Mouse (Mus musculus) heart, embryonic 14.5 days (tissue): ENCODE results near the gene Polrmt. TPM values are rescaled to one million over a fixed set of nuclear protein-coding genes. Genes with fewer than 3 reads are reported as not detected.

Experiments used
- ATAC-seq: fragments of 200-750 bp; cut with Nextera tagmentation; 2 replicates; pipeline ENCODE4 v1.8.0; 2017; ENCODE audit warnings: low read depth, moderate TSS enrichment; ENCODE audit not compliant: insufficient number of reproducible peaks, insufficient read depth, low FRiP score
- H3K27ac ChIP-seq, 2 experiments: fragments of 200-500 bp in 1 of 2; fragments of 300-500 bp in 1 of 2; sonication (generic) in 1 of 2; replicated peaks in 1 of 2; 2 replicates each; pipeline ENCODE4 v1.5.1; 2012 to 2014; ENCODE audit warnings: low read depth in 2 of 2, low read length in 2 of 2, control low read depth in 1 of 2, mild to moderate bottlenecking in 1 of 2, mixed read lengths in 1 of 2; ENCODE audit not compliant: control insufficient read depth in 1 of 2, insufficient read depth in 1 of 2
- H3K27me3 ChIP-seq: fragments of 300-500 bp; sonication (generic); 2 replicates; pipeline ENCODE4 v1.6.1; 2014; ENCODE audit warnings: mild to moderate bottlenecking, low read length, control low read depth; ENCODE audit not compliant: control insufficient read depth, insufficient read depth
- H3K36me3 ChIP-seq: fragments of 300-500 bp; sonication (generic); 2 replicates; pipeline ENCODE4 v1.6.1; 2014; ENCODE audit warnings: mild to moderate bottlenecking, control low read depth, low read length, mixed read lengths; ENCODE audit not compliant: control insufficient read depth, insufficient read depth
- H3K4me1 ChIP-seq, 2 experiments: fragments of 200-500 bp in 1 of 2; fragments of 300-500 bp in 1 of 2; sonication (generic) in 1 of 2; 2 replicates each; pipeline ENCODE4 v1.6.1; 2012 to 2014; ENCODE audit warnings: low read length in 2 of 2, control low read depth in 1 of 2, mixed read lengths in 1 of 2; ENCODE audit not compliant: control insufficient read depth in 2 of 2, insufficient read depth in 2 of 2
- H3K4me2 ChIP-seq: fragments of 300-500 bp; sonication (generic); 2 replicates; pipeline ENCODE4 v1.6.1; 2014; ENCODE audit warnings: mild to moderate bottlenecking, low read length
- H3K4me3 ChIP-seq, 2 experiments: fragments of 200-500 bp in 1 of 2; fragments of 300-500 bp in 1 of 2; sonication (generic) in 1 of 2; 2 replicates each; pipeline ENCODE4 v1.5.1; 2012 to 2014; ENCODE audit warnings: low read length in 2 of 2, mild to moderate bottlenecking in 2 of 2, control low read depth in 1 of 2, low read depth in 1 of 2, moderate library complexity in 1 of 2; ENCODE audit not compliant: control insufficient read depth in 1 of 2, insufficient read depth in 1 of 2
- H3K9ac ChIP-seq: fragments of 300-500 bp; sonication (generic); 2 replicates; pipeline ENCODE4 v1.6.1; 2014; ENCODE audit warnings: mild to moderate bottlenecking, low read length
- H3K9me3 ChIP-seq: fragments of 300-500 bp; sonication (generic); 2 replicates; pipeline ENCODE4 v1.6.1; 2016; ENCODE audit warnings: low read length, control low read depth; ENCODE audit not compliant: control insufficient read depth
- WGBS: fragments of 180-500 bp; shearing (Covaris S2); extraction: QIAGEN DNeasy Blood & Tissue Kit; methylation state at CpG from one replicate; pipeline ENCODE4 v1.1.7; 2014; 5-methylcytosine and 5-hydroxymethylcytosine counted together
- polyA plus RNA-seq: library from polyadenylated mRNA; unstranded; fragments of >200 nt; fragmentation: Nextera tagmentation; extraction: Ambion mirVana; gene quantifications from 2 replicates; pipeline ENCODE4 v1.2.1, GENCODE M21; 2014

Polrmt gene
- polyA plus RNA-seq, 1 experiment from 2014 or later, result 27.4 TPM

DNA sequence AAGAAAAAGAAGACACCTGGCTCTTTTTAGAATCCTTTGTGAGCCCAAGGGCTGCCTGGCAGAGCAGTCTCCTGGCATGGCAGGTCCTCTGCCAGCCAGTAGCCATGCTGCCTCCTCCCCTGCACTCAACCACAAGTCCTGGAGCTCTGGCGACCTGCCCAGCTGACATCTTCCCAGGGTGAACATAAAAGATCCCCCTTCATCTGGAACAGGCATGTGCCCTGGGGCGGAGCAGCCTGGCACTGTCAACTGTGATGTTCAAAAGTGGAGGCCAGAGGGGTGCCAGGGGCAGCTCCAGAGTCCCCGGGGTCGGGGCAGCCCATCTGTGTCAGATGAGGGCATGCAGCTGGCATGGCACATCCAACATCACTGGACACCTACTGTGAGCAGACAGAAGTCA is 31.4 kb downstream of the Polrmt start:
- Histone ChIP-seq H3K36me3 (peaks cover 22% of the 10 kb centered on the region), H3K9me3 (no peaks in the 10 kb centered on the region), H3K9ac (no peak overlapping the region), H3K27ac (no peak overlapping the region), H3K4me3 (no peak overlapping the region), H3K4me2 (no peak overlapping the region), H3K4me1 (peaks cover 4 to 20% of the 10 kb centered on the region in 2 experiments; a peak in 3 of 4 replicates), H3K27me3 (peaks cover 53% of the 10 kb centered on the region)
- WGBS, result 71% methylated on average over 4 of the region's 4 CpGs
- no peak for ATAC-seq

DNA sequence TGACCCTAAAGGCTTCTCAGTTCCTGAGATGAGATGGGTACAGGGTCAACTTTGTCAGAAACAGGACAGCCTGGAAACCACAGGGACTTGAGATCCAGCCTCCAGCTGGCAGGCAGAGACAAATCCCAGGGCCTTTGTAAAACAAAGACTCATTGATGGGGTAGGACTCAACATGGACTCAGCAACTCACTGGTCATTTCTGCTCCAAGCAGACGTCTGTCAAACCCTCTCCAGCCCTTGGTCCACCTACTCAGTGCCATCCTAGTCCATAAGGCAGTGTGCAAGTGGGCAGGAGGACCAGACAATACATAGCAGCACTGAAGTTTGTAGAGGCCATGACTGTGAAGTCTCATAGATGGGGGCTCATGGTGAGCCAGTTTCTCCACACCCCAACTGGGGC is 33.2 kb downstream of the Polrmt start:
- WGBS, result 25% methylated on average over 1 of the region's 1 CpGs
- Histone ChIP-seq H3K9me3 (no peaks in the 10 kb centered on the region), H3K36me3 (peaks cover 41% of the 10 kb centered on the region), H3K4me2 (no peak overlapping the region), H3K27ac (no peak overlapping the region), H3K4me3 (no peak overlapping the region), H3K27me3 (peaks cover 38% of the 10 kb centered on the region), H3K9ac (no peak overlapping the region), H3K4me1 (peaks cover 15 to 38% of the 10 kb centered on the region in 2 experiments)
- ATAC-seq, result no peak

DNA sequence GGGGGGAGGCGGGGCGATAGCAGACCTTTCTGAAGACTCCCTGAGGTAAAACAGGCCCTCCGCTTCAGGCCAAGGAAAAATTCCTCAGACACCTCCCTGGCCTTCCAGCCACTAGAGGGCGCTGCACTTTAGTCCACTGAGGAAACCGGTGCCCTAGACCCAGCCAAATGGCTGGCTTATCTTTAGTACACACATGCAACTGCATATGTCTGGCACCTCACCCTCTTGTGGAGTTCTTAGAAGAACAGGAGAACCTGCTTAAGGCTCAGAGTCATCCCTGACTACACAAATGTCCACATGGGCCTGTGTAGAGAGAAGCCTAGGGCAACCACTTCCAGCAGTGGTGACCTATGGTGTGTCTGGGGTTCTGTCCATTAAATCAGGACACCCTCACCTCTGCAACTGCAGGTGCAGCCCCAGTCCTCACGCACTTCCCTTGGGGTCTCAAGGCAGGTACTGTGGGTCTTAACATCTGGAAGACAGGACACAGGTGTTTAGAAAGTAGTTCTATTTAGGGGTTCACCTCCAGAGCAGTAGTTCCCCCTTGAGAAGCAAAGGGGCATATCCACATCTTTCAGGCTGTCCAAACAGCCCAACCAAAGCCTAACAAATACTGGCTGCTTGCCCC is 33.8 kb downstream of the Polrmt start:
- no peak overlapping the region for H3K27ac ChIP-seq
- H3K27me3 ChIP-seq, result peaks cover 34% of the 10 kb centered on the region
- H3K9me3 ChIP-seq, result no peaks in the 10 kb centered on the region
- H3K4me3 ChIP-seq, result no peak overlapping the region
- H3K36me3 ChIP-seq, result peaks cover 46% of the 10 kb centered on the region
- peaks cover 15 to 42% of the 10 kb centered on the region in 2 experiments for H3K4me1 ChIP-seq
- 8% methylated on average over 6 of the region's 6 CpGs for WGBS
- no peak overlapping the region for H3K4me2 ChIP-seq
- no peak overlapping the region for H3K9ac ChIP-seq
- ATAC-seq, result no peak

DNA sequence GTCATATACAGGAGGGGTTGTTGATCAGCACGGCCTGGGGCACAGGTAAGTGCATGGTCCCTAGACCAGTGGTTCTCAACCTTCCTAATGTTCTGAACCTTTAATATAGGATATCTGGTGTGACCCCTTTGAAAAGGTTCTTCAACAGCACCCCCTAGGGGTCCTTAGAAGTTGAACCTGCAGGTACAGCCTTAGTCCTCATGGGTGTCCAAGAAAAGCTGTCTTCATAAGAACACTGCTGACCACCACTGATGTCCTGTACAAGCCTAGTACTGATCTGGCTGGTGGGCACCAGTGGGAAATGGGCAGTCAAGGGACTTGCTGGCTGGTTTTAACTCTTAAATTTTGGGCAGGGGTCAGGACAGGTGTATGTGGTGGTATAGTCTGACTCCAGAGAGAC is 34.4 kb downstream of the Polrmt start:
- Histone ChIP-seq H3K4me2 (no peak overlapping the region), H3K4me1 (peaks cover 21 to 42% of the 10 kb centered on the region in 2 experiments), H3K4me3 (no peak overlapping the region), H3K9me3 (no peaks in the 10 kb centered on the region), H3K36me3 (peaks cover 52% of the 10 kb centered on the region), H3K27me3 (peaks cover 28% of the 10 kb centered on the region), H3K9ac (no peak overlapping the region), H3K27ac (no peak overlapping the region)
- no peak for ATAC-seq
- 71% methylated on average over 1 of the region's 1 CpGs for WGBS

DNA sequence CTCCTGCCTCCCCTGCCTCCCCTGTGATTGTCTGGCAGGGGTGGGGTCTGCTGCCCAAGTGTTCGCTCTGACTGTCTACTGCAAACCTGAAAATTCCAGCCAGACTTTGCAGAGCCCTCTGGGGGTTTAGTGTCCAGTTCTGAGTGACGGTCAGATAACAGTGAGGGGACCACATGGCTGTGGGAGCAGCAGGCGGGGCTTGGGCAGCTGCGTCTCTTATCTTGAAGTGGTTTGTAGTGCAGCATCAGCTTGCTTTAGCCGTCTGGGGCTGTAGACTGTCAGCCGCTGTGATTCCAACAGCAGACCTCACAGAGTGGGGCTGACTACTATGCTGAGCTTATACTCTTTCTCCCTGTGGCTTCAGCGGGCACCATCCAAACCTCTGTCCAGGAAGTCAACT is 37.1 kb downstream of the Polrmt start:
- Histone ChIP-seq H3K9ac (peak overlapping the region; percentile 43), H3K4me1 (peaks cover 39 to 54% of the 10 kb centered on the region in 2 experiments), H3K4me2 (peak overlapping the region; percentile 44), H3K27me3 (0 out of 2 replicates have a peak, but pooled peaks cover under 1% of the 10 kb centered on the region), H3K9me3 (no peaks in the 10 kb centered on the region), H3K27ac (peak overlapping the region; percentile 39 to 57), H3K4me3 (0 out of 4 replicates have a peak overlapping the region, but pooled peaks have one; percentile 0 to 1), H3K36me3 (peaks cover 62% of the 10 kb centered on the region)
- no peak for ATAC-seq
- WGBS, result 17% methylated on average over 7 of the region's 7 CpGs

DNA sequence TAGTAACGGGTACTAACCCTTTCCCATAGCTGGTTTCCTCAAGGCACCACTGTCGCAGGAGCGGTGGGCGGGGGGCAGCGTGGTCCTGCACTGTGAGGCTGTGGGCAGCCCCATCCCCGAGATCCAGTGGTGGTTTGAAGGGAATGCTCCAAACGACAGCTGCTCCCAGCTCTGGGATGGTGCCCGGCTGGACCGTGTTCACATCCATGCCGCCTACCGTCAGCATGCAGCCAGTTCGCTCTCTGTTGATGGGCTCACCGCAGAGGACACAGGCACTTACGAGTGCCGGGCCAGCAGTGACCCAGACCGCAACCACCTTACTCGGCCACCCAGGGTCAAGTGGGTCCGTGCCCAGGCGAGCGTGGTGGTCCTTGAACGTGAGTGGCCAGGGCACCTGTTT is 37.7 kb downstream of the Polrmt start:
- Histone ChIP-seq H3K9ac (peak overlapping the region; percentile 14; the same call in 1 of the 2 replicates), H3K36me3 (peaks cover 62% of the 10 kb centered on the region), H3K4me1 (peaks cover 39 to 54% of the 10 kb centered on the region in 2 experiments), H3K9me3 (no peaks in the 10 kb centered on the region), H3K27ac (peak overlapping the region; percentile 39 to 50; a peak in 3 of 4 replicates), H3K4me2 (peak overlapping the region; percentile 44), H3K4me3 (peak overlapping the region in 1 of 2 experiments; percentile 0; a peak in 1 of 4 replicates), H3K27me3 (no peaks in the 10 kb centered on the region)
- 70% methylated on average over 21 of the region's 21 CpGs for WGBS
- no peak for ATAC-seq

DNA sequence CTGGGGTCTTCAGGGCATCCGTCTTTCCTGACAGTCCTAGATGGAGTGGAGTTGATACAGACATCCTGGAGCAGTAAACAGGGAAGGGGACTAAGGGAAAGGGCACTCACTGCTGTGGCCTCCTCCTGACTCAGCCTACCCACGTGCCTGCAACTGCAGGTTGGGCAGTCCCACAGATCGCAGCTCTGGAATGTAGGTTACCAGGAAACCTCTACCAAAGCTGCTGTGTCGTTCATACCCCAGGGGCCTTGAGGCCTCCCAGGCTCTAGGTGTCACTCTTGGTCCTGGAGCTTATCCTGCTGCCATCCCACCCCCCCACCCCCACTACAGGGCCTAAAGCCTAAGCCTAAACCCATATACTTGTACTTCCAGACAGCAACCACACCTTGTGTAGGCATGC is 38.6 kb downstream of the Polrmt start:
- Histone ChIP-seq H3K27ac (peak overlapping the region in 1 of 2 experiments; percentile 64; a peak in 1 of 4 replicates), H3K36me3 (peaks cover 62% of the 10 kb centered on the region), H3K4me2 (peak overlapping the region; percentile 93), H3K4me1 (peaks cover 39 to 54% of the 10 kb centered on the region in 2 experiments), H3K9ac (no peak overlapping the region), H3K27me3 (no peaks in the 10 kb centered on the region), H3K9me3 (no peaks in the 10 kb centered on the region), H3K4me3 (no peak overlapping the region)
- no peak for ATAC-seq
- 41% methylated on average over 4 of the region's 4 CpGs for WGBS
